In genomic region chr11:119907006-119907650, GRCm38 (mm10) we compare ENCODE assay signal across 17 mouse cellular contexts. TPM values are rescaled to one million over a fixed set of nuclear protein-coding genes. Genes with fewer than 3 reads are reported as not detected.
DNase-seq lines count a peak whose midpoint lies in the region; ATAC-seq lines count a peak whose summit lies in the region.
"Had no signal": no experiment of that assay in that cellular context is flagged by ENCODE, and none has a peak within 500 bp of the region (broad histone marks: within the 10 kb centered on the region; RNA-seq: fewer than 3 reads in every experiment).

No protein-coding gene starts in this region.

- H3K4me1 ChIP-seq in forebrain, embryonic 13.5 days, result peaks cover 12% of the 10 kb centered on the region; the same call in 1 of the 2 replicates
- no peaks in the 10 kb centered on the region for H3K4me1 ChIP-seq in forebrain, embryonic 11.5 days (replicated peaks; ENCODE audit: control insufficient read depth, insufficient read depth, low read length)
- H3K4me1 ChIP-seq in neural tube, embryonic 13.5 days (replicated peaks), result peaks cover 15% of the 10 kb centered on the region; the same call in 1 of the 2 replicates

- no peak for DNase-seq in forebrain, embryonic 11.5 days (ENCODE audit: low spot score)
- DNase-seq in layer of hippocampus, postnatal 36 days, result peak; percentile 26 to 38
- no peak for DNase-seq in layer of hippocampus, adult 9-10 months (ENCODE audit: low spot score)
- DNase-seq in neural tube, embryonic 10.5 days (ENCODE audit: extremely low spot score, low spot score), result no peak
- DNase-seq in right cerebral cortex, postnatal 25 days, result peak; percentile 60
- no peak for DNase-seq in cerebellum, adult 18-20 months
- DNase-seq: adrenal gland, adult 2 months; cerebellum, adult 11 months; cerebellum, postnatal 36 days; gastrocnemius, postnatal 36 days; kidney, adult 8-10 months; kidney, postnatal 36 days; thymus, adult 18-20 months had no signal

- H3K27ac ChIP-seq in forebrain, embryonic 13.5 days, result no peak overlapping the region
- no peak overlapping the region for H3K27ac ChIP-seq in forebrain, embryonic 11.5 days (ENCODE audit: low read depth, low read length)
- no peak overlapping the region for H3K27ac ChIP-seq in neural tube, embryonic 13.5 days (replicated peaks)
- H3K27ac ChIP-seq: liver, embryonic 14.5 days; neural tube, embryonic 12.5 days had no signal

- no peak overlapping the region for H3K4me3 ChIP-seq in forebrain, embryonic 13.5 days
- H3K4me3 ChIP-seq in forebrain, embryonic 11.5 days (ENCODE audit: low read depth, low read length), result no peak overlapping the region
- no peak overlapping the region for H3K4me3 ChIP-seq in neural tube, embryonic 13.5 days
- H3K4me3 ChIP-seq: neural tube, embryonic 12.5 days had no signal

- no peak overlapping the region for H3K4me2 ChIP-seq in forebrain, embryonic 13.5 days
- no peak overlapping the region for H3K4me2 ChIP-seq in forebrain, embryonic 11.5 days (ENCODE audit: low read depth, low read length, severe bottlenecking)
- no peak overlapping the region for H3K4me2 ChIP-seq in neural tube, embryonic 13.5 days
- H3K4me2 ChIP-seq: neural tube, embryonic 12.5 days had no signal

- H3K27me3 ChIP-seq in forebrain, embryonic 13.5 days, result peaks cover 23% of the 10 kb centered on the region
- H3K27me3 ChIP-seq in forebrain, embryonic 11.5 days (ENCODE audit: control insufficient read depth, insufficient read depth, low read length), result no peaks in the 10 kb centered on the region
- 0 out of 2 replicates have a peak, but pooled peaks cover 5% of the 10 kb centered on the region for H3K27me3 ChIP-seq in neural tube, embryonic 13.5 days
- H3K27me3 ChIP-seq: neural tube, embryonic 12.5 days had no signal

- WGBS in forebrain, embryonic 13.5 days, result 30% methylated on average over 7 of the region's 7 CpGs
- 39% methylated on average over 7 of the region's 7 CpGs for WGBS in forebrain, embryonic 11.5 days
- WGBS in neural tube, embryonic 13.5 days, result 55% methylated on average over 7 of the region's 7 CpGs

- ATAC-seq in forebrain, embryonic 13.5 days, result no peak
- ATAC-seq in forebrain, embryonic 11.5 days (replicated peaks; ENCODE audit: low FRiP score), result no peak
- no peak for ATAC-seq in neural tube, embryonic 13.5 days (ENCODE audit: low read depth)

- H3K9me3 ChIP-seq in forebrain, embryonic 13.5 days (replicated peaks), result no peaks in the 10 kb centered on the region
- no peaks in the 10 kb centered on the region for H3K9me3 ChIP-seq in forebrain, embryonic 11.5 days (ENCODE audit: control insufficient read depth, low read length)
- H3K9me3 ChIP-seq in neural tube, embryonic 13.5 days, result no peaks in the 10 kb centered on the region
- H3K9me3 ChIP-seq: neural tube, embryonic 12.5 days had no signal

- H3K36me3 ChIP-seq in forebrain, embryonic 13.5 days (ENCODE audit: poor library complexity, severe bottlenecking), result no peaks in the 10 kb centered on the region
- no peaks in the 10 kb centered on the region for H3K36me3 ChIP-seq in forebrain, embryonic 11.5 days (ENCODE audit: control insufficient read depth, insufficient read depth, low read length)
- H3K36me3 ChIP-seq in neural tube, embryonic 13.5 days, result no peaks in the 10 kb centered on the region
- H3K36me3 ChIP-seq: neural tube, embryonic 12.5 days had no signal

- peak overlapping the region; percentile 31; the same call in 1 of the 2 replicates for H3K9ac ChIP-seq in forebrain, embryonic 13.5 days
- H3K9ac ChIP-seq in forebrain, embryonic 11.5 days (ENCODE audit: low read length), result no peak overlapping the region
- peak overlapping the region; percentile 38; the same call in 1 of the 2 replicates for H3K9ac ChIP-seq in neural tube, embryonic 13.5 days
- H3K9ac ChIP-seq: liver, embryonic 14.5 days; neural tube, embryonic 12.5 days had no signal

RNA-seq across cellular contexts. Expression of gene Chmp6, which starts 6.1 kb away (rescaled TPM):
- 91.9 and 103 TPM in 2 replicates for polyA plus RNA-seq in forebrain, embryonic 13.5 days (2015; fragmentation: Nextera tagmentation; extraction: Ambion mirVana)
- polyA plus RNA-seq in forebrain, embryonic 11.5 days (2014; fragmentation: Nextera tagmentation; extraction: Ambion mirVana), result 104 and 107 TPM in 2 replicates
- total RNA-seq in layer of hippocampus, postnatal 36 days (2021), result 10 to 100 TPM; 33.3 to 38.4 TPM
- polyA plus RNA-seq in neural tube, embryonic 13.5 days (2015; fragmentation: Nextera tagmentation; extraction: Ambion mirVana), result 97.5 and 102 TPM in 2 replicates

RNA-seq across cellular contexts. Expression of gene Baiap2, which starts 35.4 kb away (rescaled TPM):
- 14.2 and 15.0 TPM in 2 replicates for polyA plus RNA-seq in forebrain, embryonic 13.5 days (2015; fragmentation: Nextera tagmentation; extraction: Ambion mirVana)
- 10.4 and 12.1 TPM in 2 replicates for polyA plus RNA-seq in forebrain, embryonic 11.5 days (2014; fragmentation: Nextera tagmentation; extraction: Ambion mirVana)
- total RNA-seq in layer of hippocampus, postnatal 36 days (2021), result 100 to 1,000 TPM; 246 to 257 TPM
- polyA plus RNA-seq in neural tube, embryonic 13.5 days (2015; fragmentation: Nextera tagmentation; extraction: Ambion mirVana), result 11.1 and 12.7 TPM in 2 replicates

Comparison
In these comparisons a context has a peak if more than half of its experiments do, and no peak if none do; other contexts are left out.
1. DNase-seq: peak in layer of hippocampus, postnatal 36 days (2 of 2) and right cerebral cortex, postnatal 25 days (single experiment); none in forebrain, embryonic 11.5 days (single experiment), layer of hippocampus, adult 9-10 months (single experiment), neural tube, embryonic 10.5 days (single experiment) and cerebellum, adult 18-20 months (0 of 2).